In genomic region chr6:129275220-129275619, GRCm38 (mm10) we compare ENCODE assay signal across 12 mouse cellular contexts. TPM values are rescaled to one million over a fixed set of nuclear protein-coding genes. Genes with fewer than 3 reads are reported as not detected.
A peak's percentile ranks its signal among the peaks of the same experiment; 100 is the strongest.
DNase-seq lines count a peak whose midpoint lies in the region; ATAC-seq and TF ChIP-seq lines count a peak whose summit lies in the region.
"Had no signal": no experiment of that assay in that cellular context is flagged by ENCODE, and none has a peak within 500 bp of the region (broad histone marks: within the 10 kb centered on the region; RNA-seq: fewer than 3 reads in every experiment).

Gene Cd69, minus strand, starts transcription at chr6:129275436.

- H3K4me3 ChIP-seq in heart, embryonic 16.5 days (ENCODE audit: low read length): no peak within 1 kb of the TSS
- no peak within 1 kb of the TSS for H3K4me3 ChIP-seq in liver, embryonic 12.5 days
- no peak within 1 kb of the TSS for H3K4me3 ChIP-seq in left cerebral cortex, adult 2 months
- H3K4me3 ChIP-seq: embryonic facial prominence, embryonic 12.5 days; hindbrain, embryonic 15.5 days; limb, embryonic 12.5 days had no signal

- intact Hi-C loops in left cerebral cortex, adult 2 months (cut with DNase I): no loop called here

- H3K9ac ChIP-seq in heart, embryonic 16.5 days (ENCODE audit: low read length): no peak within 1 kb of the TSS
- H3K9ac ChIP-seq in liver, embryonic 12.5 days: no peak within 1 kb of the TSS
- H3K9ac ChIP-seq: embryonic facial prominence, embryonic 12.5 days; hindbrain, embryonic 15.5 days; limb, embryonic 12.5 days had no signal

- no peak within 1 kb of the TSS for H3K27ac ChIP-seq in heart, embryonic 16.5 days (ENCODE audit: low read length)
- no peak within 1 kb of the TSS for H3K27ac ChIP-seq in liver, embryonic 12.5 days
- H3K27ac ChIP-seq in left cerebral cortex, adult 2 months: no peak within 1 kb of the TSS
- H3K27ac ChIP-seq: embryonic facial prominence, embryonic 12.5 days; hindbrain, embryonic 15.5 days; limb, embryonic 12.5 days had no signal

- H3K4me2 ChIP-seq in heart, embryonic 16.5 days (ENCODE audit: low read depth, low read length): no peak within 1 kb of the TSS
- H3K4me2 ChIP-seq in liver, embryonic 12.5 days: 0 out of 2 replicates have a peak within 1 kb of the TSS, but pooled peaks have one; percentile 6
- H3K4me2 ChIP-seq: embryonic facial prominence, embryonic 12.5 days; hindbrain, embryonic 15.5 days; limb, embryonic 12.5 days had no signal

- H3K27me3 ChIP-seq in heart, embryonic 16.5 days (ENCODE audit: control insufficient read depth, insufficient read depth, low read length): no peaks in the 10 kb centered on the region
- no peaks in the 10 kb centered on the region for H3K27me3 ChIP-seq in liver, embryonic 12.5 days (replicated peaks)
- H3K27me3 ChIP-seq: embryonic facial prominence, embryonic 12.5 days; hindbrain, embryonic 15.5 days; limb, embryonic 12.5 days had no signal

- no peaks in the 10 kb centered on the region for H3K4me1 ChIP-seq in heart, embryonic 16.5 days (ENCODE audit: control insufficient read depth, insufficient read depth, low read length)
- H3K4me1 ChIP-seq in liver, embryonic 12.5 days: no peaks in the 10 kb centered on the region
- H3K4me1 ChIP-seq: embryonic facial prominence, embryonic 12.5 days; hindbrain, embryonic 15.5 days; limb, embryonic 12.5 days had no signal

- no peak for DNase-seq in heart, adult 11 months
- peak; percentile 79 for DNase-seq in thymus, postnatal 0 days (ENCODE audit: low spot score)
- no peak for DNase-seq in left cerebral cortex, adult 2 months (ENCODE audit: extremely low spot score in 1 of 2, low spot score in 2 of 2)
- no peak for DNase-seq in frontal cortex, postnatal 36 days (ENCODE audit: low spot score in 2 of 2)
- no peak for DNase-seq in cerebellum, postnatal 14 days
- DNase-seq: kidney, postnatal 4 days had no signal

- no peaks in the 10 kb centered on the region for H3K9me3 ChIP-seq in heart, embryonic 16.5 days (replicated peaks; ENCODE audit: control insufficient read depth, low read length)
- no peaks in the 10 kb centered on the region for H3K9me3 ChIP-seq in liver, embryonic 12.5 days (replicated peaks)
- H3K9me3 ChIP-seq: embryonic facial prominence, embryonic 12.5 days; hindbrain, embryonic 15.5 days; limb, embryonic 12.5 days had no signal

- 63% methylated on average over 9 of the region's 9 CpGs for WGBS in heart, embryonic 16.5 days
- 28% methylated on average over 9 of the region's 9 CpGs for WGBS in liver, embryonic 12.5 days (ENCODE audit: insufficient replicate concordance)

- H3K36me3 ChIP-seq in heart, embryonic 16.5 days (ENCODE audit: control insufficient read depth, insufficient read depth): no peaks in the 10 kb centered on the region
- H3K36me3 ChIP-seq in liver, embryonic 12.5 days: no peaks in the 10 kb centered on the region
- H3K36me3 ChIP-seq: embryonic facial prominence, embryonic 12.5 days; hindbrain, embryonic 15.5 days; limb, embryonic 12.5 days had no signal

- peak; percentile 49 for ATAC-seq in heart, embryonic 16.5 days (replicated peaks; ENCODE audit: extremely low read depth, insufficient read depth, low FRiP score)
- 0 out of 2 replicates have a peak, but pooled peaks have one; percentile 24 for ATAC-seq in liver, embryonic 12.5 days
- peak; percentile 84 for ATAC-seq in monocyte, adult 5-6 weeks (replicated peaks; ENCODE audit: insufficient number of reproducible peaks, low FRiP score, low TSS enrichment, poor library complexity, severe bottlenecking)

- TF ChIP-seq CTCF in left cerebral cortex, adult 2 months (IDR thresholded peaks at IDR 0.05): no peak

RNA-seq across cellular contexts. Expression of gene Cd69, which starts in this region (rescaled TPM):
- polyA plus RNA-seq in heart, embryonic 16.5 days (2015; fragmentation: Nextera tagmentation; extraction: Ambion mirVana): 0.31 and 0.53 TPM in 2 replicates
- 1.3 TPM in 2 replicates for polyA plus RNA-seq in liver, embryonic 12.5 days (2016; fragmentation: Nextera tagmentation; extraction: Ambion mirVana)
- total RNA-seq in monocyte, adult 5-6 weeks (2017): 122 to 324 TPM (median 301 TPM) in 3 replicates
- polyA plus RNA-seq in thymus, postnatal 0 days (2015; fragmentation: Nextera tagmentation; extraction: Ambion mirVana): 53.2 and 58.8 TPM in 2 replicates
- total RNA-seq in left cerebral cortex, adult 2 months (2021): not detected
- polyA plus RNA-seq: embryonic facial prominence, embryonic 12.5 days; hindbrain, embryonic 15.5 days; limb, embryonic 12.5 days had no signal

Comparison
In these comparisons a context has a peak if more than half of its experiments do, and no peak if none do; other contexts are left out.
1. RNA of gene Cd69 (total RNA-seq): 122 to 324 TPM in monocyte, adult 5-6 weeks; not detected in left cerebral cortex, adult 2 months; every median in the first group is over 100 times any median in the second.
2. RNA of gene Cd69 (polyA plus RNA-seq): 53.2 to 58.8 TPM in thymus, postnatal 0 days; 1.3 TPM in liver, embryonic 12.5 days and 0.31 to 0.53 TPM in heart, embryonic 16.5 days; every median in the first group is over 10 times any median in the second.
3. Peak in ATAC-seq in heart, embryonic 16.5 days; RNA of the gene not detected or under 1 TPM.
4. ATAC-seq: peak in every context shown above with its lines; median percentile 84 in monocyte, adult 5-6 weeks; 49 in heart, embryonic 16.5 days; 24 in liver, embryonic 12.5 days.